Mouse (Mus musculus) cerebellum, postnatal 14 days (tissue): ENCODE results near the gene Rassf10.

ENCODE experiments used
- DNase-seq, 2 experiments: peaks; one replicate each; pipeline ENCODE4 v3.0.0; 2021; ENCODE audit warnings: mixed read lengths in 2 of 2

Gene Rassf10

GRCm38 (mm10) chr7:112966382-112966781 is 12.6 kb downstream of the Rassf10 start:
- no peak for DNase-seq

- no peak for DNase-seq
These were observed 13.0 kb downstream of the Rassf10 start for GRCm38 (mm10) chr7:112966786-112967185.

GRCm38 (mm10) chr7:112983316-112983715 is 29.6 kb downstream of the Rassf10 start:
- no peak for DNase-seq

GRCm38 (mm10) chr7:112984704-112985577 is 31.2 kb downstream of the Rassf10 start:
- DNase-seq: peak in 1 of 2 experiments; percentile 4

GRCm38 (mm10) chr7:112985578-112985949 is 31.8 kb downstream of the Rassf10 start:
- no peak for DNase-seq

- no peak for DNase-seq
These were observed 39.2 kb downstream of the Rassf10 start for GRCm38 (mm10) chr7:112992928-112993327.

- DNase-seq: no peak
These were observed 49.9 kb downstream of the Rassf10 start for GRCm38 (mm10) chr7:113003565-113004255.

GRCm38 (mm10) chr7:113005726-113006125 is 52.0 kb downstream of the Rassf10 start:
- DNase-seq: no peak
